Mouse (Mus musculus) thymus, adult 2 months (tissue): ENCODE results near the gene Gjd3.

ENCODE experiments used
- CTCF ChIP-seq: fragments of 200-500 bp; IDR thresholded peaks from 2 replicates; pipeline ENCODE4 v1.5.1; 2012; ENCODE audit warnings: mild to moderate bottlenecking, control low read depth, low read length, moderate library complexity, borderline replicate concordance; ENCODE audit not compliant: control insufficient read depth, poor library complexity, insufficient read depth; ENCODE audit errors: extremely low read depth
- POLR2A ChIP-seq: fragments of 200-500 bp; IDR thresholded peaks from 2 replicates; pipeline ENCODE4 v1.6.1; 2012; ENCODE audit warnings: mild to moderate bottlenecking, low read length, control low read depth, moderate library complexity; ENCODE audit not compliant: control insufficient read depth, poor library complexity, insufficient read depth; ENCODE audit errors: extremely low read depth

- TF ChIP-seq CTCF: no peak
- TF ChIP-seq POLR2A: no peak
These were observed 9.9 kb downstream of the Gjd3 start for GRCm38 (mm10) chr11:98972801-98973360.
